Mouse (Mus musculus) ES-Bruce4 (cell line): Measurements from ENCODE around the gene Nktr.

ENCODE experiments used
- CTCF ChIP-seq: IDR thresholded peaks from one replicate; pipeline ENCODE4 v1.8.1; 2011; ENCODE audit warnings: low read depth, low read length
- EP300 ChIP-seq: IDR thresholded peaks from 2 replicates; pipeline ENCODE4 v1.6.1; 2011; ENCODE audit warnings: low read depth, low read length; ENCODE audit not compliant: insufficient read depth
- POLR2A ChIP-seq: IDR thresholded peaks from one replicate; pipeline ENCODE4 v1.8.1; 2011; ENCODE audit warnings: low read length; ENCODE audit not compliant: insufficient read depth

DNA sequence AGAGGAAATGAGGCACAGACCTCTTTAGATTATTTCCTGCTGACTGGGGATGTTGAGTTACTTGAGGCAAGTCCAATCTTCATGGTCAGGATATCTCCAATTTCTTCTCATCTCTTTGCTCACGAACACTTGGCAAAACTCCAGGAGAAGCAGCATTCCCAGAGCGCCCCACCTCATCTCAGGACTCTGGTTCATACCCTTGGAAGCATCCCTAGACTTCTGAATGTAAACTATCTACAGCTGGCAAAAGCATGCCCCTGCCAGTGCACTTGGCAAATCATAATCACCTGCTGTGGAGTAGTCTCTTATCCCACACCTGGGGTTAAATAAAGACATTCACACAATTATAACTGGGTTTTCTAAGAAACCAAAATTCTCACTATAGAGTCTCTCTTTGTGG, 1.9 kb upstream of the Nktr start:
- TF ChIP-seq POLR2A (no peak), EP300 (no peak), CTCF (no peak)
